23 mouse cellular contexts compared by ENCODE assay signal in genomic region chr2:121514211-121514610, GRCm38 (mm10). TPM values are rescaled to one million over a fixed set of nuclear protein-coding genes. Genes with fewer than 3 reads are reported as not detected.
A peak's percentile ranks its signal among the peaks of the same experiment; 100 is the strongest.
DNase-seq lines count a peak whose midpoint lies in the region; ATAC-seq and TF ChIP-seq lines count a peak whose summit lies in the region.
"Had no signal": no experiment of that assay in that cellular context is flagged by ENCODE, and none has a peak within 500 bp of the region (broad histone marks: within the 10 kb centered on the region; RNA-seq: fewer than 3 reads in every experiment).

No protein-coding gene starts in this region.

- H3K4me2 ChIP-seq in CH12.LX (ENCODE audit: insufficient read depth, low read depth, poor library complexity, severe bottlenecking), result no peak overlapping the region
- H3K4me2 ChIP-seq in forebrain, embryonic 13.5 days, result no peak overlapping the region
- H3K4me2 ChIP-seq: embryonic facial prominence, embryonic 12.5 days; embryonic facial prominence, embryonic 15.5 days; forebrain, embryonic 15.5 days; hindbrain, embryonic 13.5 days; intestine, embryonic 15.5 days had no signal

- H3K9me3 ChIP-seq in CH12.LX (replicated peaks; ENCODE audit: low read length), result no peaks in the 10 kb centered on the region
- H3K9me3 ChIP-seq in forebrain, embryonic 13.5 days (replicated peaks), result no peaks in the 10 kb centered on the region
- H3K9me3 ChIP-seq: embryonic facial prominence, embryonic 12.5 days; embryonic facial prominence, embryonic 15.5 days; forebrain, embryonic 15.5 days; G1E; heart, embryonic 10.5 days; hindbrain, embryonic 13.5 days; intestine, embryonic 15.5 days had no signal

- H3K9ac ChIP-seq in CH12.LX (ENCODE audit: insufficient read depth, low read depth), result no peak overlapping the region
- H3K9ac ChIP-seq in forebrain, embryonic 13.5 days, result no peak overlapping the region
- H3K9ac ChIP-seq: embryonic facial prominence, embryonic 12.5 days; embryonic facial prominence, embryonic 15.5 days; forebrain, embryonic 15.5 days; hindbrain, embryonic 13.5 days; intestine, embryonic 15.5 days had no signal

- no peak for TF ChIP-seq CTCF in CH12.LX (conservative IDR thresholded peaks at IDR 0.05 in 1 of 2, IDR thresholded peaks at IDR 0.05 in 1 of 2; ENCODE audit: low read depth in 2 of 2, low read length in 2 of 2)

- H3K4me1 ChIP-seq in CH12.LX (ENCODE audit: control insufficient read depth in 1 of 2, insufficient read depth in 2 of 2), result peaks cover 0 to 25% of the 10 kb centered on the region in 2 experiments; a peak in 3 of 4 replicates
- H3K4me1 ChIP-seq in forebrain, embryonic 13.5 days, result peaks cover 8% of the 10 kb centered on the region; the same call in 1 of the 2 replicates

- in situ Hi-C loops in CH12.LX (cut with MboI; ENCODE audit: low pct_ligation_motif_present, low pct_unique_long_range_greater_than_20kb, low sequenced_read_pairs), result no loop called here

- no peak for TF ChIP-seq EP300 in CH12.LX (IDR thresholded peaks at IDR 0.05; ENCODE audit: low read length)

- WGBS in forebrain, embryonic 13.5 days, result 98% methylated on average over 4 of the region's 4 CpGs

- TF ChIP-seq RAD21 in CH12.LX (IDR thresholded peaks at IDR 0.05; ENCODE audit: low read depth, low read length), result no peak

- no peak overlapping the region for H3K27ac ChIP-seq in CH12.LX (ENCODE audit: insufficient read depth, low read depth)
- no peak overlapping the region for H3K27ac ChIP-seq in forebrain, embryonic 13.5 days
- H3K27ac ChIP-seq: embryonic facial prominence, embryonic 12.5 days; embryonic facial prominence, embryonic 15.5 days; forebrain, embryonic 15.5 days; heart, adult 2 months; heart, embryonic 10.5 days; hindbrain, embryonic 13.5 days; intestine, embryonic 15.5 days had no signal

- H3K36me3 ChIP-seq in CH12.LX (replicated peaks in 1 of 2; ENCODE audit: control insufficient read depth in 1 of 2, insufficient read depth in 1 of 2, low read length in 1 of 2), result peaks cover 40 to 79% of the 10 kb centered on the region in 2 experiments
- H3K36me3 ChIP-seq in forebrain, embryonic 13.5 days (ENCODE audit: poor library complexity, severe bottlenecking), result peaks cover 57% of the 10 kb centered on the region

- peaks cover 57% of the 10 kb centered on the region for H3K79me2 ChIP-seq in CH12.LX (replicated peaks; ENCODE audit: control insufficient read depth, extremely low read depth, insufficient read depth, poor library complexity, severe bottlenecking)

- H3K4me3 ChIP-seq in CH12.LX (replicated peaks in 1 of 3; ENCODE audit: low read depth in 2 of 3, low read length in 2 of 3, poor library complexity in 1 of 3), result no peak overlapping the region
- H3K4me3 ChIP-seq in forebrain, embryonic 13.5 days, result no peak overlapping the region
- H3K4me3 ChIP-seq: embryonic facial prominence, embryonic 12.5 days; embryonic facial prominence, embryonic 15.5 days; forebrain, embryonic 15.5 days; heart, adult 2 months; heart, embryonic 10.5 days; hindbrain, embryonic 13.5 days; intestine, embryonic 15.5 days had no signal

- dilution Hi-C loops in CH12.LX (cut with MboI; ENCODE audit: extremely low pct_ligation_motif_present, extremely low pct_unique_long_range_greater_than_20kb, low sequenced_read_pairs), result no loop called here

- no peaks in the 10 kb centered on the region for H3K27me3 ChIP-seq in CH12.LX (replicated peaks)
- no peaks in the 10 kb centered on the region for H3K27me3 ChIP-seq in forebrain, embryonic 13.5 days
- H3K27me3 ChIP-seq: embryonic facial prominence, embryonic 12.5 days; embryonic facial prominence, embryonic 15.5 days; forebrain, embryonic 15.5 days; hindbrain, embryonic 13.5 days; intestine, embryonic 15.5 days; Patski had no signal

- peak; percentile 5 to 17 for DNase-seq in lung, adult 18-20 months
- no peak for DNase-seq in lung, postnatal 25 days (ENCODE audit: low spot score)
- peak; percentile 1 for DNase-seq in A20 (ENCODE audit: low read depth, low spot score)
- DNase-seq in CH12.LX (ENCODE audit: extremely low read depth), result no peak
- peak; percentile 9 for DNase-seq in naive thymus-derived CD4-positive, alpha-beta T cell, adult 2 months (ENCODE audit: low read depth)
- DNase-seq: adrenal gland, postnatal 10 days; adrenal gland, postnatal 36 days; cerebellum, adult 18-20 months; cerebellum, adult 9-10 months; cerebellum, postnatal 14 days; gastrocnemius, postnatal 25 days; heart, adult 2 months had no signal

- TF ChIP-seq POLR2A in CH12.LX (IDR thresholded peaks at IDR 0.05; ENCODE audit: low read depth, low read length), result no peak

- no peak for ATAC-seq in forebrain, embryonic 13.5 days
- ATAC-seq: forebrain, embryonic 15.5 days; hindbrain, embryonic 16.5 days; intestine, embryonic 15.5 days; Patski had no signal

TF ChIP-seq in CH12.LX, 34 proteins besides CTCF, POLR2A, EP300 and RAD21:
- no peak for TF ChIP-seq SIN3A (IDR thresholded peaks at IDR 0.05; ENCODE audit: low read length)
- no peak for TF ChIP-seq MAZ (IDR thresholded peaks at IDR 0.05; ENCODE audit: low read depth, low read length)
- no peak for TF ChIP-seq TCF12 (IDR thresholded peaks at IDR 0.05; ENCODE audit: low read depth, low read length)
- no peak for TF ChIP-seq SMC3 (IDR thresholded peaks at IDR 0.05; ENCODE audit: low read depth, low read length)
- 0 out of 2 replicates have a peak, but pooled peaks have one; percentile 31 for TF ChIP-seq IRF4 (IDR thresholded peaks at IDR 0.05; ENCODE audit: low read depth, low read length)

RNA-seq across cellular contexts. Expression of gene Wdr76, which starts 7.7 kb away (rescaled TPM):
- 17.4 and 20.6 TPM in 2 replicates for total RNA-seq in CH12.LX (2012; rRNA removed)
- 28.6 and 29.9 TPM in 2 replicates for total RNA-seq in CH12.LX (2014; rRNA removed)
- 22.7 and 26.9 TPM in 2 replicates for polyA plus RNA-seq in CH12.LX (2012; ENCODE audit: insufficient read length, low read depth)
- polyA plus RNA-seq in forebrain, embryonic 13.5 days (2015; fragmentation: Nextera tagmentation; extraction: Ambion mirVana), result 11.6 and 13.5 TPM in 2 replicates

RNA-seq across cellular contexts. Expression of gene Mfap1a, which starts 7.7 kb away (rescaled TPM):
- total RNA-seq in CH12.LX (2012; rRNA removed) (14.0 and 16.8 TPM in 2 replicates), CH12.LX (2014; rRNA removed) (13.5 and 13.7 TPM in 2 replicates)
- 23.7 and 27.3 TPM in 2 replicates for polyA plus RNA-seq in CH12.LX (2012; ENCODE audit: insufficient read length, low read depth)
- polyA plus RNA-seq in forebrain, embryonic 13.5 days (2015; fragmentation: Nextera tagmentation; extraction: Ambion mirVana), result 33.4 and 35.1 TPM in 2 replicates

RNA-seq across cellular contexts. Expression of gene Mfap1b, which starts 40.3 kb away (rescaled TPM):
- 15.6 and 17.3 TPM in 2 replicates for total RNA-seq in CH12.LX (2012; rRNA removed)
- total RNA-seq in CH12.LX (2014; rRNA removed), result 24.3 TPM in 2 replicates
- polyA plus RNA-seq in CH12.LX (2012; ENCODE audit: insufficient read length, low read depth), result 29.7 and 33.2 TPM in 2 replicates
- polyA plus RNA-seq in forebrain, embryonic 13.5 days (2015; fragmentation: Nextera tagmentation; extraction: Ambion mirVana), result 70.7 and 71.7 TPM in 2 replicates

RNA-seq across cellular contexts. Expression of gene Serinc4, which starts 57.6 kb away (rescaled TPM):
- 0.89 and 1.0 TPM in 2 replicates for total RNA-seq in CH12.LX (2012; rRNA removed)
- total RNA-seq in CH12.LX (2014; rRNA removed), result 0.17 TPM in 1 of 2 replicates, not detected in the other
- polyA plus RNA-seq in CH12.LX (2012; ENCODE audit: insufficient read length, low read depth), result 0.29 and 1.2 TPM in 2 replicates
- polyA plus RNA-seq in forebrain, embryonic 13.5 days (2015; fragmentation: Nextera tagmentation; extraction: Ambion mirVana), result 0.90 and 0.92 TPM in 2 replicates
- total RNA-seq: gastrocnemius, adult 8-10 months; gastrocnemius, postnatal 25 days; heart, adult 2 months had no signal
- polyA plus RNA-seq: embryonic facial prominence, embryonic 12.5 days; G1E had no signal

Comparison
In these comparisons a context has a peak if more than half of its experiments do, and no peak if none do; other contexts are left out.
1. DNase-seq: peak in lung, adult 18-20 months (2 of 2), A20 (single experiment) and naive thymus-derived CD4-positive, alpha-beta T cell, adult 2 months (single experiment); none in lung, postnatal 25 days (single experiment) and CH12.LX (single experiment).